Mouse (Mus musculus) right cerebral cortex, adult 2 months (tissue): Measurements from ENCODE around the gene Mprip.
"Not testable (repeated sequence)": the region's sequence is repeated elsewhere in the genome, so short reads cannot be mapped to it uniquely, and the experiment has no call there.

ENCODE experiments used
- DNase-seq, 2 experiments: peaks; one replicate each; pipeline ENCODE4 v3.0.0; 2021 to 2022; ENCODE audit warnings: low spot score in 2 of 2

Gene Mprip

GRCm38 (mm10) chr11:59661005-59661404 lies at the start of gene Mprip:
Gene Mprip, plus strand, starts transcription at chr11:59661305.
- DNase-seq = no peak

- no peak for DNase-seq
Observed at GRCm38 (mm10) chr11:59611646-59612045, 49.5 kb upstream of the Mprip start.

- DNase-seq = peak; percentile 58 to 63
Observed at GRCm38 (mm10) chr11:59614120-59614519, 47.0 kb upstream of the Mprip start.

- DNase-seq = not testable (repeated sequence)
Observed at GRCm38 (mm10) chr11:59616986-59617385, 44.1 kb upstream of the Mprip start.

GRCm38 (mm10) chr11:59622214-59622613 lies 38.9 kb upstream of the Mprip start:
- no peak for DNase-seq

DNA sequence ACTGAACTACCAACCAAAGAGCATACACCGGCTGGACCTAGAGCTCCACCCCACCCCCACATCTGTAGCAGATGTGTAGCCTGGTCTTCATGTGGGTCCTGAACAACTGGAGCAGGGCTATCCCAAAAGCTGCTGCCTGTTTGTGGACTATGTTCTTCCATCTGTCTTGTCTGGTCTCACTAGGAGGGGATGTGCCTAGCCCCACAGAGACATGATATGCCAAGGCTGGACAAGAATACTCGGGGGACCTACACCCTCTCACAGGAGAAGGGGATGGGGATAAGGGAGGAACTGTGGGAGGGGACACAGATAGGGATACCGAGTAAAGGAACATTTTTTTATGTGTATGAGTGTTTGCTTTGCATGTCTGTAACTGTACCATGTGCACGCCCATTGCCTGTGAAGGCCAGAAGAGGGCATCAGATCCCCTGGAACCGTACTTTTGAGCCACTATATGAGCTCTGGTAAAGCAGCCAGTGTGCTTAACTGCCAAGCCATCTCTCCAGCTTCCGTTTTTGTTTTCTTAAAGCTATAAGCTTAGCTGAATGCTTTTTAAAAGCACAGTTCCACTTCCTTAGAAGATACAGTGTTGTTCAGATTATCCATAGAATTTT lies 37.0 kb upstream of the Mprip start:
- DNase-seq = peak; percentile 73 to 76

DNA sequence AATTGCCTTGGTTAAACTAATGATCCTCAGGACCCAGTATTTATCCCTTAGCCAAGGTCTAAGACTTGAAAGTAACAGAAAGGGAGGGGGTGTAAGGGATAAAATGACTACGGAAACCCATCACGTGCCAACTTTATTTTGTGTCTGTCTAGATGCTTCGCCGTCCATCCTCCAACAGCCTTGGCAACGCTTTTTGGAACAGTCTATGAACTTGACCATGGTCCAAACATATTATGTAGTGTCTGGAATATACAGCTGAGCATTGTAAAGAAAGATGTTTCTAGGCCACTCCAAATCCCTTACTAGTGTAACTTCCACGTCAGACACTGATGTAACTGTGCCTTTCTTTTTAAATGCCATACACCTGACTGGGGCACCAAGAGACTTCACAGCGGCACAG lies 34.9 kb upstream of the Mprip start:
- no peak for DNase-seq

DNA sequence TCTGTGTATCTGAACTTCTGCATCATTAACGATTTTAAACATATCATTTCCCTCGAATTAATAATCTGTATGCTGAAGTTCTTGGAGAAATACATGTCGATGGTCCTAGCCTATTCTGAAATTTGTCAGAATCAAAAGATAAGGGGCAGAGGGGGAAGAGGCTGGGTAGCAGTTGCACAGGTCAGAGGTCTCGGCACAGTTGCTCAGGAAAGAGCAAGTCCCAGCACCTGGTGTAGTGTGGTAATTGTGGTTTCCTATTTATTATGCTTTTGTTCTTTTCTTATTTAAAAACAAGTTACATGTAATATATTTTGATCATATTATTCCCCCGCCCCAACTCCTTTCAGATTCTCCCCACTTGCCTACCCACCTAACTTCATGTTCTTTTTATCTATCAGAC lies 32.9 kb upstream of the Mprip start:
- no peak for DNase-seq

DNA sequence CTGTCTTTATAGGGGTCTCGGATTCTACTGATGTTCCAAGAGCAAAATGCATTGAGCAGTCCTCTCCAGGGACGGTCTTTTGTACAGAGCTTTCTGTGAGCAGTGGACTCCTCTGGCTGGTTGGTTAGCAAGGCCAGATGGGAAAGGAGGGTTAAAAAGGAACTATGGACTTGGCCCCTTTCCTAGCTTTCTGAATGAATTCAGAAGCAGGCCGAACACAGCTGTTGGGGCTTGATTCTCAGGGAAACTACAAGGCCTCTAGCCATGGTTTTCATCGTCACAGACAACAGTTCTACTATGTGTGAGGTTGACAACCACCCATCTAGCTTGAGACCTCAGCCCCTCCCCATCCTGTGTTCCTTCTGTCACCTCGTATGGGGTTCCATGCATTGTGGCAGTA lies 31.2 kb upstream of the Mprip start:
- no peak for DNase-seq

DNA sequence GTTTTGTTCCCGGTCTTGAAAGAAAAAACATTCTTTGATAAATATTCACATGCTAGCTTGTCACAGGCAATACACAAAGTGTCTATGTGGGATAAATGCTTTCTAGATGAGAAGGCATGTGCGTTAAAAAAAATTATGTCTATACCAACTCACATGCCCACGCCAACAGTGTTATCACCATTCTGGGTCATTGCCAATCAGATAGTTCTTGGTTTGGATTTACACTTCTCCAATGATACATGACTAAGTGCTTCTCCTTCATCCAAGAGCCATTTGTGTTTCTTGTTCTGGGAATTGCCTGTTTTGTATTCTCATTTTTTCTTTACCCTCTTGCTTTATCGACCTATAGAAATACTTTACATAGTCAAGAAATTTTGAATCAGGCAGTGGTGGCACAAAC lies 29.1 kb upstream of the Mprip start:
- DNase-seq = no peak

DNA sequence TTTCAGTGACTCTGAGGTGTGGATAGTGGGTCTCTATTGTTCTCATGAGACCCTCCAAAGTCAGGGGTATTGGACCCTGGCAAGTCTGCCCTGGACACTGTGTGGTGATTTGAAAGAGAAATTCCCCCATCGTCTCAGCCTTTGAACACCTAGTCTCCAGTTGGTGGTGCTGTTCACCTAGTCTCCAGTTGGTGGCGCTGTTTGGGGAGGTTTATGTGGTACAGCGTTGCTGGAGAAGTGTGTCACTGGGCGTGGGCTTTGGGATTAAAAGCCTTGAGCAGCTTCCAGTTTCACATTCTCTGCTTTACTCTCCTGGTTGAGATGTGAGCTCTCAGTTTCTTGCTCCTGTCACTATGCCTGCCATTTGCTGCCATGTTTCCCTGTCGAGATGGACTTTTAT lies 28.1 kb upstream of the Mprip start:
- DNase-seq = peak; percentile 27 to 43

GRCm38 (mm10) chr11:59634001-59634660 lies 27.0 kb upstream of the Mprip start:
- DNase-seq = no peak

GRCm38 (mm10) chr11:59635251-59635795 lies 25.8 kb upstream of the Mprip start:
- no peak for DNase-seq

DNA sequence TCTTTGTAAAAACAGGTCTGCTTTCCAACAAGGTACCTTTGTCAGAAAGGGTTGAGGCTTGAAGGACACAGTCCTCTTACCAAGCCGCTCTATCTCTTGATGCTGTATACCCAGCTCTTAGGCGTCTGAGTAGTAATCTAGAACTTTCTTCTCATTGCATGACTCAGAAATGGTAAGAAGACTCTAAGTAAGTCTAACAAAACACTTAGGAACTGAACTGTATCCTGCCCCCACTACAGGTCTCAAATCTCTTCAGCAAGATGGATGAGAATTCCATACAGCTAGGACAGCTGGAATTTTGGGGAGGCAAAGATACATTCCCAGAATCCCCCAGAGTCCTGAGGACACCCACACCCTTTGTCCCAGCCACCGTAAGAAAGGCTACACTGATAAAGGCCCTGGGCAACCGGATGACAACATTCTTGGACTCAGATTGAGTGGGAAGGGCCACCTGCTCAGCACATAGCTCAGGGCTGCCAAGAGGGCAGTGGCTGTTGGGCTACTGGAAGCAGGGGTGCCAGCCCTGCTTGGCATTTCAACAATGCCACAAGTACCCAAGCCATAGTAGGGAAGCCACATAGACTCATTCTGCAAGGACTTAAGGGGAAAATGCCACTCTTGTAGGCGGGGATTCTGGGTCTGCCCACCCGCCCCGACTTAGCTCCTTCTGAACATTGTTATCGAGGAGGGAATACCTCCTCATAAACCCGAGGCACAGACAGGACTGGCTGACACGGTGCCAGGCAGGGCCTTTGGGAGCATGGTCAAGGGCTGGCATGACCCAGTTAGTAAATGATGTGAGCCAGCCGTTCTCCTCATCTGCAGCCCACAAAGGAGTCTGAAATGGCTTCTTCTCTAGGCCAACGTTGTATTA lies 25.0 kb upstream of the Mprip start:
- no peak for DNase-seq

DNA sequence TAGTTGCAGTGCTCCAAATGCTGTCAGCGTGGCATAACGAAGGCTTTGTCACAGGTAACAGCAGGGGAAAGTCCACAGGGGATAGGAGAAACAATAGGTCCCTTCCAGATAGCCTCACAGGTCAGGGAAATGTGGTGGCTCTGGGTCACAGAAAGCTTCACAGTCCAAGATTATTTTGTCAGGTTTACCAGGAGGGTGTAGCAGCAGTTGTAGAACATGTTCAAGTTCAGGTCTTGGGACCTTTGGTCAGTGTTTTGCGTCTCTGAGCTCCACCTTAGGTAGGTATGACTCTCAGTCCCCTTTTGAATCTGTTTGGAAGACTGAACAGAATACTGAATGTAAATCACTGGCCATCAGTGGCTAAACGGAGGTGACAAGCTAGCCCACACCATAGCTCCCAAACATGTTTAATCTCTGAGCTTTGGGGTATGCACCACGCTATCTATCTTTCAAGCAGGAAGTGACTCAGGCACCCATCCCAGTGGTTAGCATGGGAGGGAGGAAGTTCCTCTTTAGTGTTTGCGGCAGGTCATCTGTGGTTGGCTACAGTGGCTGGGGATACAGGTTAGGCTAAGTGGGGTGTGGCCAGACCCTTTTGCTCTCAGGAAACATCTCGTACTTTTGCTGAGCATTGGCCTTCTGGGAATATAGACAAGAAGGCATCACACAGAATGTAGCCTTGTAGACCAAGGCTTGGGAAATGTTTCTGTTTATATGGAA lies 24.2 kb upstream of the Mprip start:
- no peak for DNase-seq

DNA sequence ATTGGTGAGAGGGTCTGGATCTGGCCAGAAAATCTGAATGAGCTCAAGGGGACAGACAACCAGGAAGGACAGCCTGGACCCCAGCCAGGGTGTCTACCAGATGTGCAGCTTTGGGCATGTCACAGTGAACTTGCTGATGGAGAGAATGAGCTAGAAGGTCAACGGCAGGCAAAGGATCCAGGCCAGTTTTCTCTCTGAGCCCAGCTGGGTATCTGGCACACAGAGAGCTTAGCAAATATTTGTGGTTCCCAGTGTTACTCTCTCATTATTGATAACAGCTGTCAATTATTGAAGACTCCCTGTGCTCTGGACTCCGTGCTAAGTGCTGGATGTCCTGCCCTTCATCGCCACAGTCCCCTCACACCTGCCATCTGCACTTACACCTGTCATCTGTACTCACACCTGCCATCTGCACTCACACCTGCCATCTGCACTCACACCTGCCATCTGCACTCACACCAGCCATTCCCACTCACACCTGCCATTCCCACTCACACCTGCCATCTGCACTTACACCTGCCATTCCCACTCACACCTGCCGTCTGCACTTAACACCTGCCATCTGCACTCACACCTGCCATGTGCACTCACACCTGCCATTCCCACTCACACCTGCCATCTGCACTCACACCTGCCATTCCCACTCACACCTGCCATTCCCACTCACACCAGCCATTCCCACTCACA lies 21.0 kb upstream of the Mprip start:
- no peak for DNase-seq

GRCm38 (mm10) chr11:59641227-59641626 lies 19.9 kb upstream of the Mprip start:
- no peak for DNase-seq

DNA sequence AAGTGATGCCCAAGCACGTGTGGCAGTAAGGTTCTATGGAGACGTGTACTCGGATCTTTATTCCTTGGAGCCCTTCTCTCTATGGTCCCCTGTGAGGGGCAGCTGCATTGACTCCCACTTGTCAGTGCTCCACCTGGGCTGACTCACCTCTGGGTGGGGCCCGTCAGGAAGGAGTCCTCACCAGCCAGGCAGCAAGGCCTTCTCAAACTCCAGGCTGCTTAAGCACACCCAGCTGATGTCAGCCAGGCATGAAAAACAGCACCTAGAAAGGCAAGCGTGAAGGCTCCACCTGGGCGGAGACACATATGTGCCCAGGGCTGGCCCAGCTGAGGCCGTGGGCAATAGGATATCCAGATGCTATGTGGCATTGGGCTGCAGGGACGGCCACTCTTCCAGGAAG lies 18.7 kb upstream of the Mprip start:
- no peak for DNase-seq

- no peak for DNase-seq
Observed at GRCm38 (mm10) chr11:59645036-59645435, 16.1 kb upstream of the Mprip start.

DNA sequence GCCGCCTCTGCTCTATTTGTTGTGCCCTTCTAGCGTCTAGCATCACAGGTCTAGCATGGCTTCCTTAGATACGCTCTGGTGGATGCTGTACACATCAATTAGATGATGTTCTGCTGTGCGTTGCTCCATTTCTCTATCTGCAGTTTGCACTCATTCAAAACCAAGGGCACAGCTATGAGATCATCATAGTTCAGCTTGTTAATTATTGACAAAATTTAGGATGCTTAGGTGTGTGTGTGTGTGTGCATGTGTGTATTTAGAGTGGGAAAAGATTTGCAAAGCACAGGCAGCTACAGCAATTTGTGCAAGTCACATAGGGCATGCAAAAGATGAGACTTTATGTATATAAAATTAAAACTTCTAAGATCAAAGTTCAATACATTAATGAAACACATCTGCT lies 12.0 kb upstream of the Mprip start:
- DNase-seq = no peak

DNA sequence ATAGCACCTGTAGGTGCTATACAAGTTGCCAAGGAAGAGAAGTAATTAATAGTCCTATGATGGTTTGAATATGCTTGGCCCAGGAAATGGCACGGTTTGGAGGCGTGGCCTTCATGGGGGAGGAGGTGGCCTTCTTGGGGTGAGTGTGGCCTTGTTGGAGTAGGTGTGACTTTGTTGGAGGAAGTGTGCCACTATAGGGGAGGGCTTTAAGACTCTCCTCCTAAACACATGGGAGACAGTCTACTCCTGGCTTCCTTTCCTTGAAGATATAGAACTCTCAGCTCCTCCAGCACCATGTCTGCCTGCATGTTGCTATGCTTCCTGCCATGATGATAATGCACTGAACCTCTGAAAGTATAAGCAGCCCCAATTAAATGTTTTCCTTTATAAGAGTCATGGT lies 8.1 kb upstream of the Mprip start:
- no peak for DNase-seq
